Mouse (Mus musculus) frontal cortex, adult 2 months (tissue): Measurements from ENCODE around the gene Usp30. TPM values are rescaled to one million over a fixed set of nuclear protein-coding genes. Genes with fewer than 3 reads are reported as not detected.
A peak's percentile ranks its signal among the peaks of the same experiment; 100 is the strongest.

Experiments
- DNase-seq, 2 experiments: peaks; one replicate each; pipeline ENCODE4 v3.0.0; 2022; ENCODE audit warnings: low spot score in 1 of 2; ENCODE audit errors: extremely low spot score in 1 of 2
- polyA plus RNA-seq: library from polyadenylated mRNA; depleted of rRNA; stranded (reverse); fragments of >200 nt; gene quantifications from 2 replicates; pipeline ENCODE4 v1.2.3, GENCODE M21; 2012; rRNA removed

Gene Usp30
- polyA plus RNA-seq, 1 experiment, result 34.5 TPM

DNA sequence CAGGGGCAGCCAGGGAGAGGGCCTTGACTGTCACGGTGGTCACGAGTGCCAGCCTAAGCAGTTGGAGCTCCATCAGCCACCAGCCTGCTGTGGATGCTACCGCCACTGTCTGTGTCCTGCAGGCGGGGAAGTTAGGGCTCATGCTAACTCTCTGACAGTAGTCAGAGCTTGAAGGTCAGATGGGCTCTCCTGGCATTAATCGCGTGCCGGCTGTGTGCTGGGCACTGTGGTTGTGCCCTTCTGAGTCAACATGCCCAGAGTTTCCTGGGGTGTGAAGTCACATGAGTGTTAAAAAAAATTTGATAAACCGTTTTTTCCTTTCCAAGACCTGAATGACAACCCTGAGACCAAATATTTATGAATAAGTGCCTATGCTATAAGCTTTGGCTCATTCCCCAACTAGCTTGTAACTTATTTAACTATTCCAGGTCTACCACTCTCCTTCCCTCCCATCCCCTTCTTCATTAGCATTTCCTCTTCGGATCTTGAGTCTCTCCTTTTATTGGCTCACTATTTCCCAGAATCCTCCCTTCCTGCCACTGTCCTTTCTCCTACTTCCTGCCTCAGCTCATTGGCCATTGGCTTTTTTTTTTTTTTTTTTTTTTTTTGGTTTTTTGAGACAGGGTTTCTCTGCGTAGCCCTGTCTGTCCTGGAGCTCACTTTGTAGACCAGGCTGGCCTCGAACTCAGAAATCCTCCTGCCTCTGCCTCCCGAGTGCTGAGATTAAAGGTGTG lies 87.3 kb downstream of the Usp30 start:
- no peak for DNase-seq

GRCm38 (mm10) chr5:114153490-114153889 lies 88.2 kb downstream of the Usp30 start:
- DNase-seq, result no peak

DNA sequence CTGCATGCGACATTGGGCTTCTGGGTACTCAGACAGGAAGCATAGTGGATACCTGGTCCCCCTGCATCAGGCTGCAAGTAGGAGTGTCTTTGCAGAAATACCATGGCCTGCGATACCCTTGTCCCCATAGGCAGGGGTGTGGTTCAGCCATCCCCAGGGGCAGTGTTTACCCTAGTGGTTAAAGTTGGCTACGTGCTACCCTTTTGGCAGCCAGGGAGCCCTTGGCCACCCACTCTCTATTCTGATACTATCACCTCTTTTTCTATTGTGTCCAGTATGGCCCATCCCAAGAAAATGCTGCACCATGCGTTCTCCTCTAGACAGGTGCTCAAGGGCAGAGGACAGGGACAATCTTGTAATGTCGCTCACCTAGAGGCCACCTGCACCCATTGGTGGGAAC lies 89.5 kb downstream of the Usp30 start:
- DNase-seq, result no peak

DNA sequence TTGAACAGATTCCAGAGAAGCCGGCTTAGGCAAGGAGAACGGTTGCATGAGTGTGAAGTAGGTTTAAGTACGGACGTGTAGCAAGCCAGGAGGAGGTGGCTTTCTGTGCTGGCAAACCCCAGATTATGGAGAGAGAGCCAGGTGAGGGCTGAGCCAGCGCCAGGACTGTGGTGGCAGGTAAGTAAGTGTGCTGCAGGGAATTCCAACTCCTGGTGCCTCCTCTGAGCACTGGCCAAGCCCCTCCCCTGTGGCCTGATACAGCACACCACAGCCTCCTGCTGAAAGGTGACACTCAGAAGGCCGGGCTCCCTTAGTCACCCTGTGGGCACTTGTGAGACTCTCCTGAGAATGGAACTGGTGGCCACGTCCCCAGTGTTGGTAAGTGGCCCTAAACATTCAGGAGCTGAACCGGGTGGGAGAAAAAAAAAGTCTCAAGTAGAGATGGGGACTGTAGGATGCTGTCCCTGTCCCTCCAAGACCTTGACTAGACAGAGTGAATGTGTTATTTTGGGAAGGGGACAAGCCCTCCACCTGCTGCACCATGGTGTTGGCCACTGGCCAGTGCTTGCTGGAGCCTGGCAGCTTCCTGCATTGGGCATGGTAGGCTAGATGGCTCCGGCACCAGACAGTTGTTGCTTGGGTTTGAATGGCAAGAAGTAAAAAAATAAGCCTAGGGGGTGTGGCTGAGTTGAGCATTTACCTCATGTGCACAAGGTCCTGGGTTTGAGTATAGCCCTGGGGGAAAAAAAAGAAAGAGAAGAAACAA lies 90.1 kb downstream of the Usp30 start:
- no peak for DNase-seq

GRCm38 (mm10) chr5:114157236-114157635 lies 92.0 kb downstream of the Usp30 start:
- no peak for DNase-seq

DNA sequence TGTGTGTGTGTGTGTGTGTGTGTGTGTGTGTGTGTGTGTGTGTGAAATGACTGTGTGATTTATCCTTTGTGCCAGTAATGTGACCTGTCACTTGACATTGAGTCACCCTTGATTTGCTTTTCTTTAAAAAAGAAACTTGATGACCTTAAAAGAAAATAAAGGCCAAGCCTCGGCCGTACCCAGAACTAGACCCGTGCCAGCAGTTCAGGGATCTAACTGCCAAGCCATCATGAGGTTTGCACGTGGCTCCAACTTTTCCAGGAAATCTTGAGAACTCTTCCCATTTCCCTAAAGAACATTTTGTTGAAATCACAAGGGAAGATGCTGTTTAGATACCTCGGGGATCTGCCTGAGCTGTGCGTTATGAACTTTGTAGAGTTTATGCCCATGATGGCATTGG lies 96.2 kb downstream of the Usp30 start:
- DNase-seq, result no peak

- peak in 1 of 2 experiments; percentile 19 for DNase-seq
Observed at GRCm38 (mm10) chr5:114162106-114162815, 97.0 kb downstream of the Usp30 start.

GRCm38 (mm10) chr5:114163117-114163696 lies 97.9 kb downstream of the Usp30 start:
- peak; percentile 20 to 52 for DNase-seq

DNA sequence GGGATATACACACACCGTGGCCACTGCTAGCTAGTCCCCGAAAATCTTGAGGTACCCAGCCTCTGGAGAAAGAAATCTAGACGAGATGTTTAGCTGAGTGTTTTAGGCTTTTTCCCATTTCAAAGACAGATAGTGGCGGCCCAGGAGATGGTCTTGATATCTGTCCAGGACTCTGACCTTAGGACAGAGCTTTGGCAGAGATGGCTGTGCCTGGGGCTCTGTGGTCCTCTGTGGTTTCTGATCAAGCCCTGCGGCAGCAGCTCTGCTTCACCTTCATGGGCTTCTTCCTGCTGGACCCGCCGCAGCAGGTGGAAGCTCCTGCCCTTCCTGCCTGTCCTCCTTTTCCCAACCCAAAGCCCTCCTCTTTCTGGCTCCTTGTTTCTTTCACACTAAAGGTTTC lies 105.1 kb downstream of the Usp30 start:
- no peak for DNase-seq

- no peak for DNase-seq
Observed at GRCm38 (mm10) chr5:114172936-114173335, 107.7 kb downstream of the Usp30 start.

- DNase-seq, result no peak
Observed at GRCm38 (mm10) chr5:114173458-114173857, 108.2 kb downstream of the Usp30 start.

GRCm38 (mm10) chr5:114173877-114174581 lies 108.8 kb downstream of the Usp30 start:
- DNase-seq, result no peak

Other genes with a start within 250 kb of the Usp30 start
- 34.0 and 40.3 TPM in 2 replicates for gene Selplg, start 232.8 kb upstream of the Usp30 start, polyA plus RNA-seq
- gene Coro1c, start 156.7 kb upstream of the Usp30 start, polyA plus RNA-seq, result 74.9 and 84.3 TPM in 2 replicates
- 12.1 and 12.5 TPM in 2 replicates for gene Ssh1, start 71.6 kb upstream of the Usp30 start, polyA plus RNA-seq
- 0.15 and 0.18 TPM in 2 replicates for gene Dao, start 61.8 kb upstream of the Usp30 start, polyA plus RNA-seq
- gene Svop, start 26.1 kb downstream of the Usp30 start, polyA plus RNA-seq, result 105 and 113 TPM in 2 replicates
- 8.7 and 10.0 TPM in 2 replicates for gene Alkbh2, start 62.8 kb downstream of the Usp30 start, polyA plus RNA-seq
- 5.4 and 5.9 TPM in 2 replicates for gene Ung, start 64.9 kb downstream of the Usp30 start, polyA plus RNA-seq
- gene Acacb, start 81.1 kb downstream of the Usp30 start, polyA plus RNA-seq, result 3.3 and 3.7 TPM in 2 replicates
- not detected in 2 replicates for gene Foxn4, start 208.3 kb downstream of the Usp30 start, polyA plus RNA-seq
- gene Myo1h, start 223.7 kb downstream of the Usp30 start, polyA plus RNA-seq, result 2.2 and 2.4 TPM in 2 replicates